Mouse (Mus musculus): Measurements from ENCODE around the gene Xrn1. TPM values are rescaled to one million over a fixed set of nuclear protein-coding genes. Genes with fewer than 3 reads are reported as not detected.
"Not testable (repeated sequence)": the region's sequence is repeated elsewhere in the genome, so short reads cannot be mapped to it uniquely, and the experiment has no call there.

Xrn1 gene
- 10 to 100 TPM; 14.8 to 19.1 TPM for total RNA-seq (2021)

GRCm38 (mm10) chr9:95954585-95955461, at the start of gene Xrn1:
Xrn1 (plus strand) TSS chr9:95954760.
- intact Hi-C loops (cut with DNase I): loop anchor here (2.0 to 5.0 kb wide), 3 partner anchors 98 to 443 kb away; partner anchors contain the start of genes Atr, Gk5 and U2surp
- peak; percentile 80 for DNase-seq (ENCODE audit: low spot score)

- intact Hi-C loops (cut with DNase I): no loop called here
- no peak for DNase-seq (ENCODE audit: low spot score)
Observed at GRCm38 (mm10) chr9:95932855-95933254, 21.7 kb upstream of the Xrn1 start.

- no peak for DNase-seq (ENCODE audit: low spot score)
- intact Hi-C loops (cut with DNase I): loop anchor here (2.0 kb wide), 1 partner anchor 97 kb away; the partner anchor contains the start of gene Atr
Observed at GRCm38 (mm10) chr9:95953658-95954057, 902 bp upstream of the Xrn1 start.

- intact Hi-C loops (cut with DNase I): loop anchor here (2.0 kb wide), 1 partner anchor 97 kb away; the partner anchor contains the start of gene Atr
- DNase-seq (ENCODE audit: low spot score): no peak
Observed at GRCm38 (mm10) chr9:95954226-95954584, 355 bp upstream of the Xrn1 start.

GRCm38 (mm10) chr9:95957611-95958010, 3.1 kb downstream of the Xrn1 start:
- no peak for DNase-seq (ENCODE audit: low spot score)
- intact Hi-C loops (cut with DNase I): loop anchor here (5.0 kb wide), 2 partner anchors 160 to 445 kb away; partner anchors contain the start of genes Gk5 and U2surp

- no peak for DNase-seq (ENCODE audit: low spot score)
- intact Hi-C loops (cut with DNase I): loop anchor here (5.0 kb wide), 2 partner anchors 159 to 446 kb away; partner anchors contain the start of genes Gk5 and U2surp
Observed at GRCm38 (mm10) chr9:95958041-95958730, 3.6 kb downstream of the Xrn1 start.

- not testable (repeated sequence) for DNase-seq (ENCODE audit: low spot score)
- intact Hi-C loops (cut with DNase I): loop anchor here (5.0 kb wide), 2 partner anchors 159 to 446 kb away; partner anchors contain the start of genes Gk5 and U2surp
Observed at GRCm38 (mm10) chr9:95958731-95959105, 4.2 kb downstream of the Xrn1 start.

- intact Hi-C loops (cut with DNase I): loop anchor here (5.0 kb wide), 2 partner anchors 158 to 447 kb away; partner anchors contain the start of genes Gk5 and U2surp
Observed at GRCm38 (mm10) chr9:95959246-95959645, 4.7 kb downstream of the Xrn1 start.

GRCm38 (mm10) chr9:95959732-95960428, 5.3 kb downstream of the Xrn1 start:
- intact Hi-C loops (cut with DNase I): loop anchor here (5.0 kb wide), 2 partner anchors 157 to 448 kb away; partner anchors contain the start of genes Gk5 and U2surp
- DNase-seq (ENCODE audit: low spot score): no peak

More at GRCm38 (mm10) chr9:95959246-95959645, 4.7 kb downstream of the Xrn1 start:
- no peak for DNase-seq (ENCODE audit: low spot score)

GRCm38 (mm10) chr9:95961058-95961457, 6.5 kb downstream of the Xrn1 start:
- intact Hi-C loops (cut with DNase I): no loop called here

GRCm38 (mm10) chr9:95964037-95964436, 9.5 kb downstream of the Xrn1 start:
- intact Hi-C loops (cut with DNase I): no loop called here
- DNase-seq (ENCODE audit: low spot score): no peak

More at GRCm38 (mm10) chr9:95961058-95961457, 6.5 kb downstream of the Xrn1 start:
- DNase-seq (ENCODE audit: low spot score): no peak

- intact Hi-C loops (cut with DNase I): no loop called here
- no peak for DNase-seq (ENCODE audit: low spot score)
Observed at GRCm38 (mm10) chr9:95978279-95978678, 23.7 kb downstream of the Xrn1 start.

GRCm38 (mm10) chr9:95979896-95980295, 25.3 kb downstream of the Xrn1 start:
- DNase-seq (ENCODE audit: low spot score): no peak
- intact Hi-C loops (cut with DNase I): no loop called here

GRCm38 (mm10) chr9:95992255-95992654, 37.7 kb downstream of the Xrn1 start:
- DNase-seq (ENCODE audit: low spot score): no peak
- intact Hi-C loops (cut with DNase I): no loop called here

GRCm38 (mm10) chr9:96004455-96004854, 49.9 kb downstream of the Xrn1 start:
- intact Hi-C loops (cut with DNase I): no loop called here
- no peak for DNase-seq (ENCODE audit: low spot score)

- intact Hi-C loops (cut with DNase I): no loop called here
Observed at GRCm38 (mm10) chr9:96010664-96011063, 56.1 kb downstream of the Xrn1 start.

GRCm38 (mm10) chr9:96023921-96024320, 69.4 kb downstream of the Xrn1 start:
- intact Hi-C loops (cut with DNase I): no loop called here

More at GRCm38 (mm10) chr9:96010664-96011063, 56.1 kb downstream of the Xrn1 start:
- DNase-seq (ENCODE audit: low spot score): no peak

GRCm38 (mm10) chr9:96027913-96028312, 73.4 kb downstream of the Xrn1 start:
- intact Hi-C loops (cut with DNase I): no loop called here
- DNase-seq (ENCODE audit: low spot score): no peak

More at GRCm38 (mm10) chr9:96023921-96024320, 69.4 kb downstream of the Xrn1 start:
- DNase-seq (ENCODE audit: low spot score): no peak

- DNase-seq (ENCODE audit: low spot score): no peak
Observed at GRCm38 (mm10) chr9:96028818-96029217, 74.3 kb downstream of the Xrn1 start.

GRCm38 (mm10) chr9:96029886-96030285, 75.3 kb downstream of the Xrn1 start:
- intact Hi-C loops (cut with DNase I): no loop called here

More at GRCm38 (mm10) chr9:96028818-96029217, 74.3 kb downstream of the Xrn1 start:
- intact Hi-C loops (cut with DNase I): no loop called here

More at GRCm38 (mm10) chr9:96029886-96030285, 75.3 kb downstream of the Xrn1 start:
- DNase-seq (ENCODE audit: low spot score): no peak
